ENCODE assay signal across 24 mouse cellular contexts in genomic region chr15:27669276-27669675, GRCm38 (mm10). TPM values are rescaled to one million over a fixed set of nuclear protein-coding genes. Genes with fewer than 3 reads are reported as not detected.
DNase-seq lines count a peak whose midpoint lies in the region; ATAC-seq and TF ChIP-seq lines count a peak whose summit lies in the region.
"Had no signal": no experiment of that assay in that cellular context is flagged by ENCODE, and none has a peak within 500 bp of the region (broad histone marks: within the 10 kb centered on the region; RNA-seq: fewer than 3 reads in every experiment).

No protein-coding gene starts in this region.

- no peaks in the 10 kb centered on the region for H3K9me3 ChIP-seq in neural tube, embryonic 15.5 days (replicated peaks)
- H3K9me3 ChIP-seq: forebrain, embryonic 13.5 days; heart, embryonic 12.5 days; hindbrain, embryonic 15.5 days; kidney, embryonic 15.5 days; neural tube, embryonic 13.5 days had no signal

- H3K36me3 ChIP-seq in thymus, adult 2 months (ENCODE audit: control insufficient read depth, insufficient read depth, low read length) = 0 out of 2 replicates have a peak, but pooled peaks cover 2% of the 10 kb centered on the region
- H3K36me3 ChIP-seq in macrophage (ENCODE audit: inconsistent target) = no peaks in the 10 kb centered on the region; the same call in 1 of the 2 replicates
- no peaks in the 10 kb centered on the region for H3K36me3 ChIP-seq in neural tube, embryonic 15.5 days
- H3K36me3 ChIP-seq: heart, embryonic 12.5 days; hindbrain, embryonic 15.5 days; neural tube, embryonic 13.5 days had no signal

- WGBS in thymus, adult 2 months = 87% methylated on average over 4 of the region's 4 CpGs
- WGBS in macrophage (ENCODE audit: missing documents) = 93% methylated on average over 3 of the region's 4 CpGs
- WGBS in neural tube, embryonic 15.5 days = 72% methylated on average over 4 of the region's 4 CpGs

- H3K9ac ChIP-seq in neural tube, embryonic 15.5 days (replicated peaks) = no peak overlapping the region
- H3K9ac ChIP-seq: forebrain, embryonic 13.5 days; heart, embryonic 12.5 days; hindbrain, embryonic 15.5 days; kidney, embryonic 15.5 days; liver, embryonic 14.5 days; neural tube, embryonic 13.5 days had no signal

- no peak for ATAC-seq in neural tube, embryonic 15.5 days (ENCODE audit: low FRiP score)
- ATAC-seq: forebrain, embryonic 13.5 days; intestine, postnatal 0 days had no signal

- peak overlapping the region; percentile 100 for H3K27ac ChIP-seq in thymus, adult 2 months (ENCODE audit: control insufficient read depth, insufficient read depth, low read length)
- 0 out of 2 replicates have a peak overlapping the region, but pooled peaks have one; percentile 4 for H3K27ac ChIP-seq in macrophage
- H3K27ac ChIP-seq in neural tube, embryonic 15.5 days (replicated peaks) = no peak overlapping the region
- H3K27ac ChIP-seq: forebrain, embryonic 13.5 days; gastrocnemius, adult 2 months; hindbrain, embryonic 15.5 days; kidney, embryonic 15.5 days; liver, embryonic 14.5 days; neural tube, embryonic 13.5 days had no signal

- no peaks in the 10 kb centered on the region for H3K27me3 ChIP-seq in thymus, adult 2 months (ENCODE audit: control insufficient read depth, insufficient read depth, low read length)
- no peaks in the 10 kb centered on the region for H3K27me3 ChIP-seq in neural tube, embryonic 15.5 days (replicated peaks)
- H3K27me3 ChIP-seq: CH12.LX; forebrain, embryonic 13.5 days; hindbrain, embryonic 15.5 days; kidney, embryonic 15.5 days; neural tube, embryonic 13.5 days had no signal

- no peak for TF ChIP-seq CTCF in thymus, adult 2 months (IDR thresholded peaks at IDR 0.05; ENCODE audit: borderline replicate concordance, control insufficient read depth, extremely low read depth, insufficient read depth, low read length, poor library complexity)

- DNase-seq in frontal cortex, postnatal 36 days (ENCODE audit: low spot score in 2 of 2) = peak; percentile 49 to 73
- no peak for DNase-seq in frontal cortex, postnatal 25 days (ENCODE audit: low spot score in 2 of 2)
- no peak for DNase-seq in thymus, adult 2 months
- no peak for DNase-seq in thymus, postnatal 14 days
- DNase-seq in telencephalon, adult 2 months (ENCODE audit: low read depth, low spot score) = peak; percentile 82
- no peak for DNase-seq in cerebellum, adult 8-10 months
- DNase-seq: adrenal gland, postnatal 36 days; cerebellum, adult 2 months; gastrocnemius, adult 2 months; heart, postnatal 14 days; kidney, postnatal 4 days; layer of hippocampus, postnatal 36 days had no signal

- no peak for TF ChIP-seq POLR2A in thymus, adult 2 months (IDR thresholded peaks at IDR 0.05; ENCODE audit: control insufficient read depth, extremely low read depth, insufficient read depth, low read length, poor library complexity)

- H3K4me1 ChIP-seq in thymus, adult 2 months (replicated peaks; ENCODE audit: control insufficient read depth, insufficient read depth, low read length) = peaks cover 49% of the 10 kb centered on the region
- peaks cover 14% of the 10 kb centered on the region for H3K4me1 ChIP-seq in neural tube, embryonic 15.5 days
- H3K4me1 ChIP-seq: heart, embryonic 12.5 days had no signal

- no peak overlapping the region for H3K4me3 ChIP-seq in thymus, adult 2 months (ENCODE audit: control insufficient read depth, insufficient read depth, low read length)
- H3K4me3 ChIP-seq in macrophage (ENCODE audit: inconsistent target) = no peak overlapping the region
- H3K4me3 ChIP-seq in neural tube, embryonic 15.5 days (replicated peaks) = no peak overlapping the region
- H3K4me3 ChIP-seq: erythroblast, embryonic 14.5 days; forebrain, embryonic 13.5 days; gastrocnemius, adult 2 months; heart, embryonic 12.5 days; hindbrain, embryonic 15.5 days; kidney, embryonic 15.5 days; neural tube, embryonic 13.5 days had no signal

- H3K4me2 ChIP-seq in neural tube, embryonic 15.5 days = no peak overlapping the region
- H3K4me2 ChIP-seq: forebrain, embryonic 13.5 days; heart, embryonic 12.5 days; hindbrain, embryonic 15.5 days; kidney, embryonic 15.5 days; midbrain, embryonic 11.5 days; neural tube, embryonic 13.5 days had no signal

- H3K79me2 ChIP-seq in macrophage (ENCODE audit: inconsistent target) = peaks cover 93% of the 10 kb centered on the region

RNA-seq across cellular contexts. Expression of gene Otulinl, which starts 12.1 kb away (rescaled TPM):
- 29.6 and 32.1 TPM in 2 replicates for polyA plus RNA-seq in thymus, adult 2 months (2012; rRNA removed)
- total RNA-seq in macrophage (2018; cell fraction: chromatin; rRNA removed) = 100 to 1,000 TPM in 8 of 26 experiments, 10 to 100 TPM in 18; 19.8 to 170 (median 74.5) TPM
- total RNA-seq in macrophage (2018; cell fraction: cytosol; rRNA removed) = 100 to 1,000 TPM in 9 of 26 experiments, 10 to 100 TPM in 17; 38.0 to 139 (median 90.4) TPM
- 100 to 1,000 TPM in 12 of 26 experiments, 10 to 100 TPM in 14; 31.4 to 206 (median 98.5) TPM for total RNA-seq in macrophage (2018; cell fraction: nucleus; rRNA removed)
- polyA plus RNA-seq in macrophage (2018) = 61.1 to 168 TPM (median 87.5 TPM) in 3 replicates
- polyA plus RNA-seq in neural tube, embryonic 15.5 days (2015; fragmentation: Nextera tagmentation; extraction: Ambion mirVana) = 16.2 and 18.9 TPM in 2 replicates

RNA-seq across cellular contexts. Expression of gene Otulin, which starts 38.8 kb away (rescaled TPM):
- polyA plus RNA-seq in thymus, adult 2 months (2012; rRNA removed) = 43.0 and 43.1 TPM in 2 replicates
- 100 to 1,000 TPM in 2 of 26 experiments, 10 to 100 TPM in 24; 33.5 to 108 (median 60.6) TPM for total RNA-seq in macrophage (2018; cell fraction: chromatin; rRNA removed)
- 10 to 100 TPM; 41.1 to 67.8 (median 52.0) TPM for total RNA-seq in macrophage (2018; cell fraction: cytosol; rRNA removed)
- total RNA-seq in macrophage (2018; cell fraction: nucleus; rRNA removed) = 100 to 1,000 TPM in 3 of 26 experiments, 10 to 100 TPM in 23; 40.5 to 114 (median 67.3) TPM
- 43.1 to 52.3 TPM (median 48.8 TPM) in 3 replicates for polyA plus RNA-seq in macrophage (2018)
- 20.5 and 26.7 TPM in 2 replicates for polyA plus RNA-seq in neural tube, embryonic 15.5 days (2015; fragmentation: Nextera tagmentation; extraction: Ambion mirVana)

Comparison
In these comparisons a context has a peak if more than half of its experiments do, and no peak if none do; other contexts are left out.
1. DNase-seq: peak in frontal cortex, postnatal 36 days (2 of 2) and telencephalon, adult 2 months (single experiment); none in frontal cortex, postnatal 25 days (0 of 2), thymus, adult 2 months (single experiment), thymus, postnatal 14 days (single experiment) and cerebellum, adult 8-10 months (single experiment).